Mouse (Mus musculus) intestine, embryonic 16.5 days (tissue): Measurements from ENCODE around the gene Gfra1. TPM values are rescaled to one million over a fixed set of nuclear protein-coding genes. Genes with fewer than 3 reads are reported as not detected.

Source experiments
- ATAC-seq: fragments of 200-750 bp; cut with Nextera tagmentation; 2 replicates; pipeline ENCODE4 v1.8.0; 2017; ENCODE audit warnings: moderate TSS enrichment, moderate library complexity
- H3K27ac ChIP-seq: fragments of 300-500 bp; sonication (generic); 2 replicates; pipeline ENCODE4 v1.5.1; 2014; ENCODE audit warnings: mild to moderate bottlenecking, low read length
- H3K27me3 ChIP-seq: fragments of 300-500 bp; sonication (generic); replicated peaks from 2 replicates; pipeline ENCODE4 v1.6.1; 2014; ENCODE audit warnings: low read length, control low read depth, mixed read lengths; ENCODE audit not compliant: control insufficient read depth, insufficient read depth
- H3K36me3 ChIP-seq: fragments of 300-500 bp; sonication (generic); 2 replicates; pipeline ENCODE4 v1.6.1; 2014; ENCODE audit warnings: low read length, control low read depth; ENCODE audit not compliant: control insufficient read depth, insufficient read depth
- H3K4me1 ChIP-seq: fragments of 300-500 bp; sonication (generic); 2 replicates; pipeline ENCODE4 v1.6.1; 2014; ENCODE audit warnings: low read length, control low read depth, mixed read lengths; ENCODE audit not compliant: control insufficient read depth, insufficient read depth
- H3K4me2 ChIP-seq: fragments of 300-500 bp; sonication (generic); 2 replicates; pipeline ENCODE4 v1.6.1; 2014; ENCODE audit warnings: low read depth, low read length, control low read depth
- H3K4me3 ChIP-seq: fragments of 300-500 bp; sonication (generic); 2 replicates; pipeline ENCODE4 v1.5.1; 2014; ENCODE audit warnings: mild to moderate bottlenecking, low read length
- H3K9ac ChIP-seq: fragments of 300-500 bp; sonication (generic); 2 replicates; pipeline ENCODE4 v1.6.1; 2014; ENCODE audit warnings: low read depth, low read length
- H3K9me3 ChIP-seq: fragments of 300-500 bp; sonication (generic); 2 replicates; pipeline ENCODE4 v1.6.1; 2016; ENCODE audit warnings: low read length, control low read depth; ENCODE audit not compliant: control insufficient read depth
- WGBS: fragments of 180-500 bp; shearing (Covaris S2); extraction: QIAGEN DNeasy Blood & Tissue Kit; methylation state at CpG from one replicate; pipeline ENCODE4 v1.1.7; 2014; 5-methylcytosine and 5-hydroxymethylcytosine counted together
- polyA plus RNA-seq: library from polyadenylated mRNA; unstranded; fragments of >200 nt; fragmentation: Nextera tagmentation; extraction: Ambion mirVana; gene quantifications from 2 replicates; pipeline ENCODE4 v1.2.1, GENCODE M21; 2015

Gfra1 gene
- polyA plus RNA-seq, 1 experiment from 2014 or later: 13.3 TPM

DNA sequence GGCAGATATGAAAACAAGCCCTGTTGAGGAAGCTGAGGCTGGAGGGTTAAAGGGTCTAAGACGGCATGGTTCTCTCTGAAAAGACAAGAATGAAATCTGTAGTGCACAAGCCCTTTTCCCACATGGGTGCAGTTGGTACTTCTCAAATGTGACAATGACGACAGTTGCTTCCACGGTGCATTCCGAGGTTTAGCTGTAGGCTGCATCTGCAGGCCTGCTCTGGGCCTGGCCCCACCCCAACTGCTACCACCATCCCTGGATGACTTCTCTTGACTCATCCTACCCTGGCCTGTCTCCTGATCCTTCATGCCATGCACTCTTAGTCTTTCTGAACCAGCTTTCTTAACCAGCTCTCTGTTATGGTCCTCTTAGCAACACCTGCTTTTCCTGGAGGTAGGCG, 22.9 kb downstream of the Gfra1 start:
- no peak for ATAC-seq
- Histone ChIP-seq H3K4me1 (no peaks in the 10 kb centered on the region), H3K27me3 (no peaks in the 10 kb centered on the region), H3K4me3 (no peak overlapping the region), H3K27ac (no peak overlapping the region), H3K36me3 (no peaks in the 10 kb centered on the region), H3K9me3 (no peaks in the 10 kb centered on the region), H3K9ac (no peak overlapping the region), H3K4me2 (no peak overlapping the region)
- WGBS: 71% methylated on average over 5 of the region's 5 CpGs

DNA sequence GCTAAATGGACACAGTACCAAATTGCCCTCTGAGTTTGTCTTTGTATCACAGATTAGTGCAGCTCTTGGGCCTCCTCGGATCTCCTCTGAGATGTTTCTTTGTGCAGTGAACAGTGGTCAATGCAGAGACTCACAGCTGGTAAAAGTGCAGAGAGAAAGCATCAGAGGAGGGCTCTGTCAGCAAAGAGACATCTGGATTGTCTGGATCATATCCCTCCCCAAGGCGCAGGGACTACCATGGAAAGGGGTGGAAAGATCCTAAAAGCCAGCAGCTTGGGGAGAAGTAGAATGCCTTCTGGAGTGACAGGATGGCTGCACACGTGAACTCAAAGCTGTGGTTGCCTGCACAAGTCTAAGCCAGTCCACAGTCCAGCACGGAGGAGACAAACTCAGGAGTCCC, 27.2 kb downstream of the Gfra1 start:
- 83% methylated on average over 4 of the region's 4 CpGs for WGBS
- no peak for ATAC-seq

DNA sequence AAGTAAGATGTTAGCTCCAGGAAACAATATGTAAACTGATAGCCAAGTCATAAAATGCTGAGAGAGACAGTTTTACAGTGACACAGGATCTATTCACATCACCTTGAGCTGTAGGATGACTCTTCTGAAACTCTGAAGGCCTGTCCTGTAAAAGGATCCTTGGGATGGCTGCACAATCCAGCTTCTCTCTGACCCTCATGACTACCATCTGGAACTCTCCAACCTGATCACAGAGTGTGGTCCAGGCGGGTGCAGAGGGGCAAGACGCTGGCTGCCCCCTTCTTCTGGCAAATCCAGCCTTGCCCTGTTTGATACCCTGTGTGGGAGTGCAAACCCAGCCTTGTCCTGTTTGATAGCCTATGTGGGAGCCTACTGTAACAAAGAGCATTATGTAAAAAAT, 28.4 kb downstream of the Gfra1 start:
- 88% methylated on average over 2 of the region's 2 CpGs for WGBS
- no peak overlapping the region for H3K4me3 ChIP-seq
- H3K9ac ChIP-seq: no peak overlapping the region
- H3K27ac ChIP-seq: no peak overlapping the region
- H3K9me3 ChIP-seq: no peaks in the 10 kb centered on the region
- H3K36me3 ChIP-seq: no peaks in the 10 kb centered on the region
- H3K4me2 ChIP-seq: no peak overlapping the region
- no peaks in the 10 kb centered on the region for H3K27me3 ChIP-seq
- no peak for ATAC-seq
- H3K4me1 ChIP-seq: no peaks in the 10 kb centered on the region

More for the DNA sequence above, 27.2 kb downstream of the Gfra1 start:
- no peaks in the 10 kb centered on the region for H3K9me3 ChIP-seq
- no peak overlapping the region for H3K27ac ChIP-seq
- no peak overlapping the region for H3K9ac ChIP-seq
- no peak overlapping the region for H3K4me3 ChIP-seq
- no peaks in the 10 kb centered on the region for H3K4me1 ChIP-seq
- no peak overlapping the region for H3K4me2 ChIP-seq
- H3K36me3 ChIP-seq: no peaks in the 10 kb centered on the region
- no peaks in the 10 kb centered on the region for H3K27me3 ChIP-seq

DNA sequence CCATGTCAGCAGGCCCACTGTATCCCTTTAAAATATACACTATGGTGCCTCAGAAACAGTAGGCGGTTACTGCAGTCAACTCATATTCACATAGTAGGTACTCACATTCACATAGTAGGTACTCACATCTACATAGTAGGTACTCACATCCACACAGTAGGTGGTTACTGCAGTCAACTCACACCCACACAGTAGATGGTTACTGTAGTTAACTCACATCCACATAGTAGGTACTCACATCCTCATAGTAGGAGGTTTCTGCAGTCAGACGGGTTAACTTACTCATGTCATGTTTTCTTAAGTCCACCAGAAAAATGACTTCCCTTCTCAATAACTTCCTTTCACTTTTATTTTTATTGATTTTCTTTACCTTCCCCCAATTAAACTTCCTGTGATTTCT, 30.8 kb downstream of the Gfra1 start:
- no peak overlapping the region for H3K4me3 ChIP-seq
- H3K36me3 ChIP-seq: no peaks in the 10 kb centered on the region
- H3K27ac ChIP-seq: no peak overlapping the region
- no peak for ATAC-seq
- peaks cover under 1% of the 10 kb centered on the region; the same call in 1 of the 2 replicates for H3K4me1 ChIP-seq
- no peaks in the 10 kb centered on the region for H3K9me3 ChIP-seq
- no peak overlapping the region for H3K4me2 ChIP-seq
- no peaks in the 10 kb centered on the region for H3K27me3 ChIP-seq
- no peak overlapping the region for H3K9ac ChIP-seq
- 74% methylated on average over 2 of the region's 2 CpGs for WGBS

DNA sequence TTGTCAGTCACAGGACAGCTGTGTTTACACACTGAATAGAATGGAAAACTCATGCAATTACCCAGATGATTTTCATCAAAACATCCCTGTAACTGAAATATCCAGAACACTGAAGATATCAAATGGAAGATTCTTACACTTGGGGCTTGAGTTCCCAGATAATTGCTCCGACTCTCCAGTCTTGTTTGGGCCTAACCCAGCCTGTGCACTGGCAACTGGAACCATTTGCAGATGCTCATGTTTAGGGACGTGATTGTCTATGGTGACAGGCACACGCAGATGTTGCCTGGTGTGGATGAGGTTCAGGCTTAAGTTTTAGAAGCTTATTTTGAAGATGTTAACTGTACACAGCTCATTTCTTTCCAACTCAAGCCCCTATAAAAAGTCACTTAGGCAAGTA, 31.5 kb downstream of the Gfra1 start:
- Histone ChIP-seq H3K9me3 (no peaks in the 10 kb centered on the region), H3K4me2 (no peak overlapping the region), H3K4me1 (peaks cover 8% of the 10 kb centered on the region; the same call in 1 of the 2 replicates), H3K27ac (no peak overlapping the region), H3K27me3 (no peaks in the 10 kb centered on the region), H3K4me3 (no peak overlapping the region), H3K36me3 (no peaks in the 10 kb centered on the region), H3K9ac (no peak overlapping the region)
- ATAC-seq: no peak
- 58% methylated on average over 3 of the region's 3 CpGs for WGBS

DNA sequence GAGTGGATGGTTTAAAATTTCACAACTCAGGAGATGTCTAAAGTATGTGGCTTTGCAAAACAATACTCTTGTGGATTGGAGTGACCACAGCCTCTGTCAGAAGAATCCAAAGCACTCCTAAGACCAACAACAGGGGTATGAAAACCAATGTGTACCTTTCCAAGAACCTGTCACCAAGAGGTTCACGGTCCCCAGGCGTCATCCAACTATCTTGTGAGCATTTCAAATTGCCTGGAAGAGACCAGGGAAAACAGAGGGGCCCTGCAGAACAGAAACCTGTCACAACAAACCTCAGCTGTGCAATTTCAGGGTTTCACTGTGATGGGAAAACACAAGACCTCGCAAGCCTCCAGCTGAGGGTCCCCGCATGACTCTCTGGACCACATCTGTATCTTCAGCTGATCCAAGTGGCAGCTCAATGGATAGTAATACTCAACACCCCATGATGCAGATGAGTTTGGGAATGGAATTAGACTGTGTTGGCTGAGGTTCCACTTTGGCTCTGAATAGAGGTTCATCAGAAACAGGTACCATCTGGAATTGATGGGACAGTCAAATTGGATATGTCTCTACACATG, 32.7 kb downstream of the Gfra1 start:
- Histone ChIP-seq H3K9ac (no peak overlapping the region), H3K27ac (no peak overlapping the region), H3K4me1 (peaks cover 9% of the 10 kb centered on the region; the same call in 1 of the 2 replicates), H3K4me3 (no peak overlapping the region), H3K36me3 (no peaks in the 10 kb centered on the region), H3K27me3 (no peaks in the 10 kb centered on the region), H3K9me3 (no peaks in the 10 kb centered on the region), H3K4me2 (no peak overlapping the region)
- 92% methylated on average over 4 of the region's 4 CpGs for WGBS
- ATAC-seq: no peak

DNA sequence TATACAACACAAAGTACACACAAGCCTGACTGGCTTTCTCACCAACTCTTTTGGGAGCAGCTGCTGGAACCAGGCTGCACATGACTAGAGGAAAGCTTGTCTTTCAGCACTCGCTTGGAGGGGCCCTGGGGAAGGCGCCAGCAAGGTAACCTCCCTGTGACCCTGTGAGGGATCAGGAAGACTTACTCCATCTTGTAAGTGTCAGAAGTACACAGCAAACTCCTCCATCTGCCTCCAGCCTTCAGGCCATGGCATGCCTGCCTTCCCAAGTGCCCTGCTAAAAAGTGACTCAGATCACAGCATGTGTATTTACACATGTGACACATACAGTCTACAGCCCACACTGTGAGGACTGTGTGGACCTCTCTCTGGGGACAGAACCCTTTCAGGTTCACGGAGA, 36.0 kb downstream of the Gfra1 start:
- WGBS: 23% methylated on average over 3 of the region's 3 CpGs
- Histone ChIP-seq H3K4me2 (no peak overlapping the region), H3K27ac (no peak overlapping the region), H3K4me3 (no peak overlapping the region), H3K9me3 (no peaks in the 10 kb centered on the region), H3K27me3 (no peaks in the 10 kb centered on the region), H3K9ac (no peak overlapping the region), H3K36me3 (no peaks in the 10 kb centered on the region), H3K4me1 (peaks cover 9% of the 10 kb centered on the region; the same call in 1 of the 2 replicates)
- 0 out of 2 replicates have a peak, but pooled peaks have one; percentile 48 for ATAC-seq

DNA sequence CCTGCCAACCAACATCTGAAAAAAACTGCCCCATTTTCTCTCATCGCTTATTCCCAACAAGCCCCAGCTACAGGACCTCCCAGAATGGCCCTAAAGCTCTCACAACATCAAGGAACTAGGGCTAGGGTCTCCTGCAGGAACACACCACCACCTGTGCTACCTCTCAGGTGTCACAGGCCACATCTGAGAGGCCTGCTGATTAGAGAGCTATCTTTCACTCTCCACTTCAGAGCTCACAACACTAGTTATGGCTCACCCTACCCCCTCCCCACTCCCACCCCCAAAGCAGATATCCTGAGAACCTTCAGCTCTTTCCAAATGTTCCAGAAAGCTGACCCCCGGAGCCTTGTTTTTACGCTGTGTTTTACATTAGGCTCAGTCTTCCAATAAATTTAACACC, 36.4 kb downstream of the Gfra1 start:
- Histone ChIP-seq H3K4me3 (no peak overlapping the region), H3K4me1 (peaks cover 9% of the 10 kb centered on the region; the same call in 1 of the 2 replicates), H3K27me3 (no peaks in the 10 kb centered on the region), H3K4me2 (no peak overlapping the region), H3K9me3 (no peaks in the 10 kb centered on the region), H3K9ac (no peak overlapping the region), H3K36me3 (no peaks in the 10 kb centered on the region), H3K27ac (no peak overlapping the region)
- whole genome bisulfite sequencing: 49% methylated on average over 3 of the region's 3 CpGs
- ATAC-seq: no peak

DNA sequence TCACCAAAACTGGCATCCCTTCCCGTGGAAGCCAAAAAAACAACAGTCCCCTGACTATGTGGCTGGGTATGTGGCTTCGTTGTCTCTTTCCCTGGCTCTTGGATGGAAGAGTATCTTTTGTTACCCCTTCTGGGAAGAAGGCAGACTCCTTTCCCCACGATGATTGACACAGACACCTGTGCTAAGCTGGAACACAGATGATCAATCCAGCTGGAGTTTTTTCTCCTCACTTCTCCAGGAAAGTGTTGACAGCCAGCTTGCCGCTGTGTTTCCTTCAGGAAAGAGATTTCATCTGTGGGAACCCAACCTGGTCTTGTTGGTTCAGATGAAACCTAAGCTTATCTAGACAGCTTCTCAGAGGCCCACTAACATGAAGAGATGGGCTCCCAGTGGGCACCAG, 40.5 kb downstream of the Gfra1 start:
- Histone ChIP-seq H3K9ac (no peak overlapping the region), H3K27ac (no peak overlapping the region), H3K4me2 (no peak overlapping the region), H3K36me3 (no peaks in the 10 kb centered on the region), H3K9me3 (no peaks in the 10 kb centered on the region), H3K4me3 (no peak overlapping the region), H3K27me3 (no peaks in the 10 kb centered on the region), H3K4me1 (peaks cover 13% of the 10 kb centered on the region; the same call in 1 of the 2 replicates)
- WGBS: 85% methylated on average over 4 of the region's 4 CpGs
- no peak for ATAC-seq

DNA sequence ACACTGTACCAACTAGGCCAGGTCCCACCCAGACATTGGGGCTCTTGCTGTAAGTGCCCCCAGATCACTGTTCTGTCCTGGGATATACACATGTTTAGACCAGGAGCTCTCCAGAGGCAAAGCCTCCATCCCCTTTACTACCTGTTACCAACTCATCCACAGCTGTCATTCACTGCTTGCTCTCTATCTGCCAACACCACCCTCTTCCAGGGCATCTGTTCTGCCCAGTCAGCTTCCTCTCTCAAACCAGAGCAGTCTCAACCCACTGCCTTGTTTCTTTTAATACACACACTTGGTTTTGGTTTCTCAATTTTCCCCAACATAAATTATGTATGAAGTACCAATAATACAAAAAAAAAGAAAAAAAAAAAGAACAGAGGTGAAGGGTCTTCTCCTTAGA, 41.0 kb downstream of the Gfra1 start:
- Histone ChIP-seq H3K27me3 (no peaks in the 10 kb centered on the region), H3K9me3 (no peaks in the 10 kb centered on the region), H3K36me3 (no peaks in the 10 kb centered on the region), H3K4me3 (no peak overlapping the region), H3K4me2 (no peak overlapping the region), H3K4me1 (peaks cover 10% of the 10 kb centered on the region; the same call in 1 of the 2 replicates), H3K27ac (no peak overlapping the region), H3K9ac (no peak overlapping the region)
- no peak for ATAC-seq
